Mouse (Mus musculus): ENCODE results near the gene Ftsj1. TPM values are rescaled to one million over a fixed set of nuclear protein-coding genes. Genes with fewer than 3 reads are reported as not detected.

Ftsj1 gene
- 16.3 TPM for total RNA-seq (2023)

DNA sequence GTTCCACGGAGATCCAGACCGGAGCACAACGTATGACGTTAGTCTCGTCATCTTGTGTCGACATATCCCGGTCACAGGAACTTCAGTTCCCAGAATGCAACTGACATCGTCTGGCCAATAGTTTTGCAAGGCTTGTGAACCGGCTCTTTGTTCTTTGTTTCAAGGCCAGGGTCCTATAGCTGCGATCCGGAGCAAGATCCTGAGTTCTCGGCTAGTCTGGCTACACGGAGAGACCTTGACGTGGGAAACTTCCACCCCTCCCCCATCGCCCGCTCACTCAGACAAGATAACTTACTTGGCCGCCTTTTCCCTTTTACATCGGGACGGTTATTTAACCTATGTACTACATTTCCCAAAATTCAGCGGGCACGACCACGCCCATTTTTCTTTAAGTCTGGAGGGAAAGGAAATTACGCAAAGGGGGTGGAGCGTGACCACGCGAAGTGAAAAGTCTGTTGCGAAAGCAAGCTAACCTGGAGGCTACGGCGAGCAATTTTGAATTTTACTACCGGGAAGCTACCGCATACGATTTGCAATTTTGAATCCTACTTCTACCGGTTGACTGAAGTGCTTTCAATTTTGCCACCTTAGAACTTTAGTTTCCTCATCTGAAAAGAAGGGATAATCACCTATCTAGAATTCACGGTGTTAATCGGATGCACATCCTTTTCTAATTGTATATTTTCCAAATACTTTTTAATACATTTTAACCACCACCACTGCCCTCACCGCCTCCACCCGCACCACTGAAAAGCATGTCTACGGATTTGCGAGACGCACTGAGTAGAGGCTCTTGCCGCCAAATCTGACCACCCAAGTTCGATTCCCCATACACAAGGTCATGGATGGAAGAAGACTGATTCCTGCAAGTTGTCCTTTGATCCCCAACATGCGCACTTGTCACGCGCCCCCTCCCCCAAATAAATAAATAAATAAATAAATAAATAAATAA is at the start of gene Ftsj1:
TSS of gene Ftsj1 (minus strand) at position 73 of the 952 bp plus-strand sequence.

DNA sequence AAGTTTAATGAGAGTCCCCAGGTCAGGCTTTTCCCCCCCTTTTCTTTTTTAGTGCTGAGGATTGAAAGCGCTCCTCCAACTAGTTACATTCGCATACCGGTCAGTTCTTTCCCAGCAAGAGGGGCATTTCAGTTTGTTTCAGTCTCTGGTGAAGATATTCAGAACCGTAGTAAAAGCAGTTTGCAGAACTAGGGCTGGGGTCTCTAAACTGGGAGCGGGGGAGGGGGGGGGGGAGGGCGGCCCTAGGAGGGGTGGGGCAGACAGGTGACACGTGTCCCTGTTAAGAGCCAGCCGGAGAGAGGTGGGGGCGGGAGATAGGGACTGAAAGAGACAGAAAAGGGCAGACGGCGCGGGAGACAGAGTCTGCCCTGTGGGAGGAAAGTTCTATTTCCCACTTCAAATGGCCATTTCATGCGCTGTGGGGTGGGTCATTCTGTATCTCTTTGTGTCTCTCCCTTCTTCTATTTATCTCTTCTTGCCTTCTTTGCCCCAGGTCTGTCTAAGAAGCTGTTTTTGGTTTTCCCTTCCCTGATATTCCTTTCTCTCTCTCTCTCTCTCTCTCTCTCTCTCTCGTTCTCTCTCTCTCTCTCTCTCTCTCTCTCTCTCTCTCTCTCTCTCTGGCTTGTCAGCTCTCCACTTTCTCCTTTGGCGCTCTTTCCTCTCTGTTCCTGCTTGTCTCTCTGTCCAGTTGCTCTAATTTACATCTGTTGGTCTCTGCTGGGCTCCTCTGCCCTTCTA is 19.0 kb upstream of the Ftsj1 start, which contains the start of gene Slc38a5:
TSS of gene Slc38a5 (plus strand) at position 51 of the 738 bp plus-strand sequence.

DNA sequence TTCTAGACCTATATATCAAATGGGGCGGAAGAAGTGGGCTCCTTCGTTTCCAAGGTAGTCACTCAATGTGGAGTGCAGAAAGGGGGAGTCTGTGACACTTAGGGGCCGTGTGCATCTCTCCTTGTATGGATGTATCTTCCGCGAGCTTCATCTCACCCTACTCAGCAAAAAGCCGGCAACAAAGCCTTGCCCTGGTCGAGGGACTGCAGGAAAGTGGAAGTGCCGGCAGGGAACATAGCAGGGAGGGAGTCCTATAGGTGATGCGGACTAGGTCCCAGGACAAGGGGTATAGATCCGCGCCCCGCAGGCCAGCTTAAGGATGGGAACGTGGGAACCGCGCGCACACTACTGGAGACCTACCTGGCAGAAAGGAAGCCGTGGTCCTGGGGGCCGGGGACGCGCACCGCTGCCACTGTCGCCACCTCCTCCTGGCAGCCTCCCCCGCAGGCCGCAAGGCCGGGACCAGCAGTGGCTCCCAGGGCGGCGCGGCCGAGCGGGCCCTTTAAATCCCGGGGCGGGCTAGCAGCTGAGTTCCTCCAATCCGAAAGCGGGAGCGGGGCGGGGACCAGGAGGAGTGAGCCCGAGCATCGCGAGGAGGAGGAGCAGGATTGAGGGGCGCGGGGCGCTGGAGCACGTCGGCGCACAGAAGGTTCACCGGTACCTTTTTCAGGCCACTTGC is 46.1 kb downstream of the Ftsj1 start, which contains the start of gene Porcn:
TSS of gene Porcn (minus strand) at position 511 of the 679 bp plus-strand sequence.

DNA sequence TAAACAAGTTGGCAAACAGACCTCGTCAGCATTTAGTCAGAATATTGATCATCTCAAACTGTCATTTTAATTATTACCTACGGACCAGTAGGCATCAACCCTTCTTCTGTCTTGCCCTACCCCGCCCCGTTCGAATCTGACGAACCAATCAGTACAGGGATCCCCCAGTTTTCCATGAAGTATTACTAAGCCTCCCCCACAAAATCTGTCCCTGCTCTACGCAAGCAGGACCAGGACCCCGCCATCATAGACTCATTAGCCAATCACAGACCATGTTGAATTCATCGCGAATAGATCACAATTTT is 58.8 kb downstream of the Ftsj1 start, which contains the start of gene Ebp:
TSS of gene Ebp (minus strand) at position 94 of the 305 bp plus-strand sequence.

Other genes starting within 250 kb of the Ftsj1 start
- gene Glod5, start 233.9 kb downstream of the Ftsj1 start, total RNA-seq (2023), result not detected
- 30.1 TPM for gene Suv39h1, start 177.6 kb downstream of the Ftsj1 start, total RNA-seq (2023)
- 114 TPM for gene Was, start 161.9 kb downstream of the Ftsj1 start, total RNA-seq (2023)
- gene Wdr13, start 119.5 kb downstream of the Ftsj1 start, total RNA-seq (2023), result 49.9 TPM
- 479 TPM for gene Rbm3, start 106.5 kb downstream of the Ftsj1 start, total RNA-seq (2023)
- 16.9 TPM for gene Tbc1d25, start 76.2 kb downstream of the Ftsj1 start, total RNA-seq (2023)
- gene Ebp, start 58.9 kb downstream of the Ftsj1 start, total RNA-seq (2023), result 48.9 TPM
- gene Porcn, start 45.9 kb downstream of the Ftsj1 start, total RNA-seq (2023), result not detected
- gene Slc38a5, start 18.7 kb upstream of the Ftsj1 start, total RNA-seq (2023), result not detected
- not detected for gene Ssxb10, start 75.0 kb upstream of the Ftsj1 start, total RNA-seq (2023)
- not detected for gene Ssxb9, start 114.6 kb upstream of the Ftsj1 start, total RNA-seq (2023)
- not detected for gene Ssxb1, start 160.9 kb upstream of the Ftsj1 start, total RNA-seq (2023)
- not detected for gene Ssxb2, start 209.3 kb upstream of the Ftsj1 start, total RNA-seq (2023)

All from CD4-positive naive resting alpha-beta T cell, adult 57 days (primary cell).